Mouse (Mus musculus) heart, postnatal 25 days (tissue): ENCODE data around the gene Il9. TPM values are rescaled to one million over a fixed set of nuclear protein-coding genes. Genes with fewer than 3 reads are reported as not detected.

Experiments
- DNase-seq: peaks from one replicate; pipeline ENCODE4 v3.0.0; 2022; ENCODE audit warnings: low spot score
- intact Hi-C: fragments of 180-260 bp; cut with DNase I; formaldehyde crosslinking; loops from one replicate; pipeline ENCODE4 v1.15.1; 2025
- total RNA-seq, 2 experiments: library from RNA; stranded (reverse); gene quantifications; 2 replicates each; pipeline ENCODE4 v1.2.3; 2021

The Il9 gene
- total RNA-seq, 2 experiments from 2014 or later, result not detected

DNA sequence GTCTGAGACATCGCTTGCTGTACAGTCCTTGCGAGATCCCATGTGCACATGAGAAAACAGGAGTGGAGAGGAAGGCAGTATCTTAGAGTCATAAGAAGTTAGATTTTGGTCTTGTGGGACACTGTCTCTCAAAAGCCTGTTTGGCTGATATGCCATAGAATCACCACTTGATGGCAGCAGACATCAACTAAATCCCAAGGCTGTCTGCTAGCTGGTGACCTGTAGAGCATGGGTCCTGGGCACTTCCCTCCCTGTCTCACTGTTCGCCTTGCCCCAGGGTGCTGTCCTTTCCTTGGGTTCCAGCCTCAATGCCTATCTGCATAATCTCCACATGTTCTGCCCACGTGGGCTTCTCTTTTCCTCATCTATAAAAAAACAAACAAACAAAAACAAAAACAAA is 6.7 kb downstream of the Il9 start:
- DNase-seq, result no peak
- intact Hi-C loops, result loop anchor here (2.0 to 5.0 kb wide), 4 partner anchors 77 to 793 kb away; no protein-coding TSS in a partner anchor

DNA sequence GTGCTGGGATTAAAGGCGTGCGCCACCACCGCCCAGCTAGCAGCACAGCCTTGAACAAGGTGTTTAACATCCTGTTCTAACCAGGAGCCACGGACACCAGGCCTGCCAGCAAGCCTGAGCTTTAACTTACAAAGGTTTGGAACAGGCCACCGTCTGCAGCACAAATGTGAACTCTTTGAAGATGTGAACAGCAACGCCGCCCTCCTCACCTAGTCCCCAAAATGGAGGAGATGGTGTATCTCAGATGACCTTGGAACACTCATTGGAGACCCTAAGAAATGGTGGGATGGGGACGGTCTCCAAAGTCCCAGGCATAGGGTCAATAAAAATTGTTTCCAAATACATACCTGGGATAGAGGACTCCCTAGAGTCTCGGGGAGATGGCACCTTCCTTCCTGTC is 9.4 kb downstream of the Il9 start:
- intact Hi-C loops, result no loop called here
- no peak for DNase-seq

DNA sequence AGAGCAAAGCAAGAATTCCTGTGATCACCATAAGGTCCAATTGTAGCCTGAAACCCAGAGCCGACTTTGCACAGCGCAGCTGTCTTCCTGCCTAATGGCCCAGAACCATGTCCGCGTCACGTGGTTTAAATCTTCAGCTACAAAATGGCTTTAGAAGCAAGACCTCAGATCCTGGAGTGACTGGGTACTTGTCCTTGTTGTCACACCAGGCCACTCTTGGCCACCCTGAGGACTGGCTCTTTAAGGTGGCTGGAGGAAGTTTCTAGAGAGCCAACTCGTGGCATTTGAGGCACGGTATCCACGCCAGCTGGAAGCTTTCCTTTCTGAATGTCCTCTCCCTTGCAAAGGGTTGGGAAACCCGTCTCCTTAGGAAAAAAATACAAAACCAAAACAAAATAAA is 10.1 kb downstream of the Il9 start:
- intact Hi-C loops, result no loop called here
- DNase-seq, result no peak

DNA sequence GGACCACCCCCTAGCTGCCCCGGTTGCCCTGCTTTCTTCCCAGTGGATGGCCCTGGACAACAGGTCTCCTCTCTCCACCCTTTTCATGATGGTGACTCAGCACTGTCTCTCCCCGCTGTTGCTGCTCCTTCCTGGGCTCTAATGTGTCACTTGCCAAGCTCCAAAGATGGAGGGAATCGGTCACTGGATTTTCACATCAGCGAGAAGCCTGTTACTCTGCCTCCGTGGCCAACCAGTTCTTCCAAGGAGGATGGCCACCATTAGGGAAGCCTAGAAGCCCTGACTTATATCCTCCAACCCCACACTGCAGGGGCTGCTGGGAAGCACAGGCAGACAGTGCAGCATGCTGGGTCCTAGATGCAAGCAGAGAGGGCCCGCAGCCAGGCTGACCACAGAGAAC is 10.8 kb downstream of the Il9 start:
- DNase-seq, result no peak
- intact Hi-C loops, result no loop called here

DNA sequence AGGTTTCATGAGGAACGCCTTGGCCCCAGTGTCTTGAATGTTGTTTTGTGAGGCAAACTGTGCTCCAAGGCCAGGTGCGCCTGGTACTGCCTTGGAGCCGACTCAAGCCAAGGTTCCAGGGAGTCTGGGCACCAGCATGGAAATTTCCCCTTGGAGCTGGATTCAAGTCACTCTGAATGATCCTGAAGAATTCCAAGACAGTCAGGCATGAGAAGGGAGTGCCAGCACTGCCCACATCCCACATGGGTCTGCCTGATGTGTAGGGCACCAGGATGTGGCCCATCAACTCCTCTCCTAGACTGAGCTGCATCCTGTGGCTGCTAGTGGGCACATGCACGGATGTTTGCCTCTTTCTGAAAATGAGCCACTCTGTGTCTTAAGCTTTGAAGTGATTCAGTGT is 13.5 kb downstream of the Il9 start:
- intact Hi-C loops, result no loop called here
- DNase-seq, result no peak

DNA sequence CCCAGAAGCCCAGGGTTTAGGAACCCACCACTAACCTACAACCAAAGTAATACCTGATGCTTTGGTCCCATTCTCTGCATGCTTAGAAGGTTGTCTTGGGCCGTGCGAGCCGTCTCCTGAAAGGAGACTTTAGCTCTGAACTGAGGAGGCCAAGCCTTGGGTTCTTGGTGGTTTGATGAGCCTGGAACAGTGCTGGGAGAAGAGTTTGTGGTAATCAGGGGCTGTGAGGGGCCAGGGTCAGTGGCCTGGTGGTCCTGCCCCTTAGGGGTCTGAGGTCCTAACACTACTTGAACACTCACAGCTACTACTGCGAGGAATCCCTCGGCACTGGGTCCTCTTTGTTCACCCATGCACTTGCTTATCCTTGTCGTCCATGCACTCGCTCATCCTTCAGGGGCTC is 14.3 kb downstream of the Il9 start:
- DNase-seq, result no peak
- intact Hi-C loops, result no loop called here

DNA sequence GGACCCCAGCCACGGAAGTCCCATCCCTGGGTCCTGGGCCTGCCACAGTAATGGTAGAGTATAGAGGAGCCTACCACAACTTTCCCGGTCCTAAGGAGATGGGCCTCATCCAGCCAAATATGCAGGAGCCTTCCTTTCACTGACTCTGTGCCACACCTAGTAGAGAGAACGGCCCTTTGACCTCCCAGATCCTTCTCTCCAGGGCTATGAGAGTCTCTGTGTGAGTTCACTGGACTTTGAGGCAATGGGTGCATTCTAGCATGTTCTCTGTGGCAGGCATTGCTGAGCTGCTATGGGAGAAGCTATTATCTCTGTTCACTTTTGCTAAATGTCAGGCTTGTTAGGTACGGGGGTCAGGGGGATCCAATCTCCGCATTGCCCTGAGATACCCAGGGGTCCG is 18.3 kb downstream of the Il9 start:
- no peak for DNase-seq
- intact Hi-C loops, result no loop called here

DNA sequence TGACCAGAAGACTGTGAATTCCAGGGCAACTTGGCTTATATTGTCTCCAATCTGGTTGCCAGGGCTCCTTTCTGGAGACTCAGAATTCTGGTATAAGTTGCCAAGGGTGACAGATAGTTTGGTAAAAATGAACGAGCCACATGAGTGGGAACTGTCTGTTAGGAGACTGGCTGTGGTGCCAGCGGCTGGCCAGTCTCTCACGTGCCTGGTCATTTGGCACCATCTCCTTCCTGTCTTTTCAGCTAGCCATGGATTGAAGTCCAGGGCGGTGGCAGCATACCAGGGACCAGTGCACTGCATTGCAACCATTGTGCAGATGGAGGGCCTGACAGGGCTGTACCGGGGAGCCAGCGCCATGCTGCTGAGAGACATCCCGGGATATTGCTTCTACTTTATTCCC is 18.8 kb downstream of the Il9 start:
- DNase-seq, result no peak
- intact Hi-C loops, result no loop called here

DNA sequence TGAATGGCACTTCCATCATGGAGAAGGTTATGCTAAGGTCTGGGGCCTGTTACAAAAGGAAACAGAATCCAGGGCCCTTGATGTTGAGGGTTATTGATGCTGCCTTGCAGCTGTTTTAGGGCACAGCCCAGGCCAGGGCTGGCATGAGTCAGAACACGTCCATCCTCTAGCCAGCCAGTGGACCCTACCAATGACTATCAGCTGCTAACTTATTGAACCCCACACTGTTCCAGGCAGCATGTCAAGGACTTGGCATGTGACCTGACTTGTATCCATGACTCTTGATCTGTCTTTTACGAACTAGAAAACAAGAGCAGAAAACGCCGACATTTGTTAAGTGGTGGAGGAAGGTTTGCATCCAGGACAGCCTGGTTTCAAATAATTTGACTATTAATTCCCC is 19.3 kb downstream of the Il9 start:
- no peak for DNase-seq
- intact Hi-C loops, result no loop called here

DNA sequence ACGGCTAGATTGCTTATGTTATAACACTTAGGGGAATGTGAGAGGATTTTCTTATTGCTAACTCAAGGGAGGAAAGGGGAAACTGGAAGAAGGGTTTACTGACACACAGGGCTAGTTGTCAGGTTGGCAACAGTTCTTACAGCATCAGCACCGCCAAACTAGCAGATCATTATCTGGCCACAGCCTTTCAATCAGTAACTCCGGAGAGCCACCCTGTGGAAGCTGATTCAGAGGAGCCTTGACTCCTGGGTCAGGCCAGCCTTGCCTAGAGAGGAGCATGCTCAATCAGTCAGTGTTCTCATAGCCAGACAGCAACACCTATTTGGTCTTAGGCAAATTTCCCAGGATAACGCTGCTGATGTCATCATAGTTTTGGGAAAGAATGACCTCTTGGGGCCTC is 20.6 kb downstream of the Il9 start:
- DNase-seq, result no peak
- intact Hi-C loops, result no loop called here

DNA sequence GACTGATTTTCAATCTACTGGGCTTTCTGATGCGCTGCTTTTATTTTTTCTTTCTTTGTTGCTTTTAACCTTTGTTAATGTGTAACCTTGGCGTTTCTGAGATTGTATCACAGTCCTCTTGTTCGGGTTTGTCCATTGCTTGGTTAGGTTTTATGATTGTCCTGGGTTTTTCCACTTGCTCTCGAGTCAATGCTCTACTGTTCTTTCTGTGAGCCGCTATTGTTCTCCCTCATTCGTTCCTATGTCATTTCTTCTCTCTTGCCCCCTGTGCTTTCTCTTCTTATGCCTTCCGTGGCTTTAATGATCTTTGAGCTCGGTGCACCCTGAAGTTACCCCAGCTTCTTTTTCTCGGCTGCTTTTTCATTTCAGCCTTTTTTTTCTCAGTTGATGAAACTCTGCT is 24.0 kb downstream of the Il9 start:
- intact Hi-C loops, result no loop called here

DNA sequence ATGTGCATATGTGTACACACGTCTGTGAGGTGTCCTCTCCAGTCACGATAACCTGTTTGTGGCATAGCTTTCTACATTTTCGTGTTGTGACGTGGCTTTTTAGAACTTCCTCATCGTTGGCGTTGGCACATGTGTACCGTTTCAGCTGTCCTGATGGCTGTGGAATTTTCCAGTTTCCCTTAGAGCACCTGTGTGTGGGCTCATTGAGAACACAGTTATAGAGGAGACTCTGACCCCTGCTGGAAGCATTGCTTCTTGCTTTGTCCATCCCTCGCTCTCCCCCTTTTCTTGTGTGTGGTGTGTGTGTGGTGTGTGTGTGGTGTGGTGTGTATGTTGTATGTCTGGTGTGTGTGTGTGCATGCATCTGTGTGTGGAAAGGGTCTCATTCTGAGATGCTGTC is 32.0 kb downstream of the Il9 start:
- intact Hi-C loops, result no loop called here
- DNase-seq, result no peak

More for the DNA sequence above, 24.0 kb downstream of the Il9 start:
- no peak for DNase-seq

DNA sequence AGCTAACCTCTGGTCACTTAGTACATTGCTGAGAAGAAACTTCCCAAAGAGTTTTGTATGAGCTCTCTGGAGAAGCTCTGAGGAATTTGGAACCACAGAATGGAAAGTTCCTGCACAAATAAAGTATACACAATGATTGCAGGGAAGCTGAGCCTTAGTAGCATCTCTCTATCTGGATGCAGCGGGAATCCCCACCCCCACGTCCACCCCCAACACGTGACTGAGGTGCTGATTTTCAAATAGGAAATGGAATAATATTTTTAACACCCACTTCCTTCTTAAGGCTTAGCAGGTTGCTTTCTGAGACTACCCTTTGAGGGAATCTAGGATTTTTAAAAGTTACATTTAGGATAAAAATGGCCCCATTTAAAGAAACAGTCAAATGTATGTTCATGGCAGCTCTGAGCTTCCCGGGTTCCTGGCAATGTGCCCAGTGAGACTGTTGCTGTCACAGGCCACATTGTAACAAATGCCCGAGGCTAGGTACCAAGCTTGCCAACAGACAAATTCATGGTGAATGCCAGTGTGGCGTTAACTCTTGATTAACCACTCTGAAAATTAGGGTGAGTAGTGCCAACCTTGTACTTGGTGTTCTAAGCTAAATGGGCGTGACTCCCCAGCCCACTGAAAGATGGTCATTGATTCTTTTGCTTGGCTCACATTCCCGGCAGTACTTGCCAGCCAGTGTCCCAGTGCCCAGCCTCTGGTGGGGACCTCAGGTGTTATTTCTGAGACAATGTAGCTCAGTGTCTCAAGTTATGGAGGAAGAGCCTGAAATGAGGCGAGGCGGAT is 32.6 kb downstream of the Il9 start:
- intact Hi-C loops, result no loop called here
- no peak for DNase-seq

DNA sequence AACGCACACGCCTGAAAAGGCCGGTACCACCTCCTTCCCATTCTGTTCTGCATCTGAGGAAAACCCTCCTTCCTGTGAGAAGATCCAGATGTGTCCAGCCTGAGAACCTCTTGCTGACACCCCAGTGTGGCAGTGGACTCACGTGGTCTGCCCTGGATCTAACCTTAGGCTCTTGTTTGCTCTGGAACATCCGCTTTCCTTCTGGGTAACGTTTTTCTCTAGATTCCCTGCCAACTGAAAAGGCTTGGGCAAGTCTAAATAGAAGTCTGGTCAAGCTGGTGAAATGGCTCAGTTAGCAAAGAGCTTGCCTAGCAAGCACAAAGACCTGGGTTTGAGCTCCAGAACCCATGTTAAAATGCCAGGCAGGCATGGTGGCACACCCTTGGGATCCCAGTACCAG is 37.0 kb downstream of the Il9 start:
- no peak for DNase-seq
- intact Hi-C loops, result no loop called here

DNA sequence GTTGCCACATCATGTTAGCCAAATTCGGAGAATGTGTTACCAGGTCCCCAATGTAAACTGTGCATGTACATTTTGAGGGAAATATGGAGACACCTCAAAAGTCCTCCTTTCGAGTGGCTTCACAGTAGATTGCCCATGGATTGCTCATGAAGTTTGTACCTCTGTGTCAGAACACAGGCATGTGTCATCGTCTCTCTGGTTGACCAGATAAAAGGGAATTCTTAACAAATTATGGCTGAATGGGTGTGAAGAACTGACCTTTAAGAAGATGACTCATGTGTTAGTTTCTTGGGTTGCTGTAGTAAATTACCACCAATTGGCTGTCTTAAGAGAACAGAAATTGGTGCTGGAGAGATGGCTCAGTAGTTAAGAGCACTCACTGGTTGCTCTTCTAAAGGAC is 37.9 kb downstream of the Il9 start:
- intact Hi-C loops, result no loop called here
- no peak for DNase-seq

DNA sequence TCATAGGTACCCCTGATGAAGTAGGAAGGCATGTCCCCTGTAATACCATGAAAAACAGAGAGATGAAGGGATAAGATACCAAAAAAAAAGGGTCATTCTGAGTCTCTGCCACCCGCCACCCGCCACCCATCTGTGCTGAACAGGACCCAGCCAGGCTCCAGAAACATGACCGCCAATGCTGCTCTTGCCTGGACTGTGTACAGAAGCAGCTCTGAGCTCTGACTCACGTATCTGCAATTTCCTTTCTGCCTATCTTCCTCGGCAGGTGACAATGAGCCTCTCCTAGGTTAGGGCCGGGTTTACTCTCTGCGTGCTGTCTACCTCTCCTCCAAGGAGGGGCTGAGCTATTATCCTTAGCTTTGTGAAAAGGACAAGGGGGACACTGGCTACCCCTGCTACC is 38.6 kb downstream of the Il9 start:
- intact Hi-C loops, result no loop called here
- DNase-seq, result no peak

DNA sequence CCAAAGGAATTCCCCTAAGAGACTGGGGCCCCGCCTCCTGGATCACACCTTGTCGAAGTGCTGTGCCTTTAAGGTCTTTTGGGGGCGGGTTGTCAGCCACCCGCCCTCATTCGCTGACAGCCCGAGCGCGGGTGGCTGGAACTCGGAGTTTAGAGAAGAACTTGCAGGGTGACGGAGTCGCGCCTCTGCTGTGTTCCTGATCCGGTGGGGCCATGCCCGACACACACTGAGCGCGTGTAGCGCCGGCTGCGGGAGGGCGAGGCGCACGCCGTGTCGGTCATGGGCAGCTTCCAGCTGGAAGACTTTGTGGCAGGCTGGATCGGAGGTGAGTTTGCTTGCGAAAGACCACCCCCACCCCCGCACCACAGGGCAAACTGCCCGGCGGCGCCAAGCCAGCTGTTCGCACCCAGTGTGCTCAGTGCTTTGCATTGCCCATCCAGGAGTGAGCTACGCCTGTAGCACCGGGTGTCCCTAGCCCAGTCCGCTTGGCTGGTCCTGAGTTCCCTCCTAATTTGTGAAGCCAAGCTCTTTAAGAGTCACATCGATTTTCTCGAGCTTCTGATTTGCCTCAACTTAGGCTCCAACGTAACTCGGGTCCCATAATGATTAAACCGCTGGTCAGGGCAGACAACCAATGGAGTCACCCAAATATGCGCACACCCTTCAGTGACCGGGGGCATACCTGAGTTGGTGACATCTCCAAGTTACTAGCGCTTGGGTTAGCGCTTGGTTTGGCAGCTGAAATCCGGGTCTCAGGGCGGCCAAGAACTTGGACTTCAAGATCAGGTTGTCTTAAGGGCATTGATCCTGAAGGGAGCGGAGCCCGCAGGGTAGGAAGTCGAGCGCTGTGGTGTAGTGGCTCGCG is 43.6 kb downstream of the Il9 start, which contains the start of gene Slc25a48:
Gene Slc25a48 (plus strand): TSS at position 145 of the 865 bp plus-strand sequence.
- DNase-seq, result no peak
- intact Hi-C loops, result no loop called here

DNA sequence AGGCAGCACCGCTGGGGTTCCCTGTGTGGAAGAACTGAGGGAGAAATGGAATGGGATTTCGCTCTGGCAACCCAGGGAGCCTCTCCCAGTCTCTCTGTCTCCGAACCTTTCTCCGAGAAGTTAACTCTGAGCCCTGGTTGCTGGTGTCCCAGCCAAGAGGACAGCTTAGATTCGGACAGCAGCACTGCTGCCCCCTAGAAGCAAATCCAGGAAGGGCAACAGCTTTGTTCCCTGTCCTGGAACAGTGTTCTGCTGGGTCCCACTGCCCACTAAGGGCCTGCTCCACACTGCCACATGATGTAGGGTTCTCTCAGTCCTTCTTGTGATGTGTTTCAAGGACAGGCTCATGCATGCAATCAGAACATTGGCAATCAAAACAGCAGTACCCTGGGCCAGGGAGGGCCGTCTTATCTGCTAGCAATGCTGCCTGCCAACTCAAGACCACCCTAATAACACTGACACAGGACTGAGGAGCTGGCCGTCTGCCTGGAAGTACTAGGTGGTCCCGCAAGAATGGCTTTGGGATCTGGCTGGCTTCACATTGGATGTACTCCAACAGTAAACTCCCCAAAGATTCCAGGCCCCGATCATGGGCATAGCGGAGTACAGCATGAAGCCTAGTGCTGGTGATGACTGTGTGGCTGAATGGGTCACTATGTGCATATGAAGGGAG is 46.3 kb downstream of the Il9 start:
- no peak for DNase-seq
- intact Hi-C loops, result no loop called here

DNA sequence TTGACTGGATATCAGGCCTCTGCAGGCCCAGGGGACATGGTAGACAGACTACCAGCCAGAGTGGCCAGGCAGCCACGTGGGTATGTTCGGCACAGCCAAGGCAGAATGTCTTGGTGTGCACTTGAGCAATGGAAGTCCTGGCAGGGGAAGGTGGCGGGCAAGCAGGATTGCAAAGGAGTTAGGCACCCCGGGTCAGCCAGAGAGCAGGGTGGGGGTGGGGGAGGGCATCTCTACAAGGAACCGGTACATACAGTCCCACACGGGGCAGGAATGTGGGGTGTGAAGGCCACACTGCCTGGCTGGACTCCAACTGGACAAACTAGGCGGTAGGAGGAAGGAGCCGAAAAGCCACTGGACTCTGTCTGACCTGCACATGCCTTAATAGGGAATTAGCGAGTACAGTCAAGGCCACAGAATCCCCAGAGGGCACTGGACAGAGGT is 47.7 kb downstream of the Il9 start:
- intact Hi-C loops, result no loop called here
- no peak for DNase-seq

DNA sequence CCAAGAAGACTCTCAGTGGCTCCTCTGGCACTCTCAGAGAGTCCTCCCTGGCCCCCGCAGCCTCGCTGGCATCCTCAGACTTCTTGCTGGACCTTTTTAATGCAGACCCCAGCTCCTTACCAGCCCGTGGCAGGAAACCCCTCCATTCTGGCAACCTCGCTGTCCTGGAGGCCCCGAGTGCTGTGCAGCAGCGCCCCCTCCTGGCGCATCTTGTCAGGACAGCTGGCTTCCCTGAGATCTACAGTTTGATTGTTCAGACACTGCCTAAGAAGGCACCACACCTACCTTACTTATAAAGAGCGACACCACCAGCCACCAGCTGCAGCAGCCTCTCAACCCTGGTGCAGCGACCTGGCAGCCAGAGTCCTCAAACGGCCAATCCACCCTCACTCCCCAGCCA is 48.6 kb downstream of the Il9 start:
- intact Hi-C loops, result no loop called here

DNA sequence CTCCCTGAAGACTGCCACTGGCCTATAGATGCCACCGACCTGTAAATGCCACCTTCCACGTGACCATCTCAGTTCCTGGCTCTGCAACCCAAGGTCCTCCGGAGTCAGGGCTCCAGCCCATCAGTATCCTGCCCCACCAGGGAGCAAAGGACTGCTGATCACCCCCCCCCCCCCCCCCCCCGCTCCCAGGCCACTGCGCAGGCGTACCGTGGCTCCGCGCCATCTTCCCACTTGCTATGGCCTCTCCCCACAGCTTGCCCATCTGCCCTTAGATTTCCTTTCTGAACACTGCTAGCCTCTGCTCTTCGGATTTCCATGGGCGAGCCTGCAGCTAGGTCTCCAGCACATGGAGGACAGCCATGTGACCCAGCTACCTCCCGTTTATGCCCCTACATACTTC is 49.5 kb downstream of the Il9 start:
- intact Hi-C loops, result no loop called here

More for the DNA sequence above, 48.6 kb downstream of the Il9 start:
- DNase-seq, result no peak

More for the DNA sequence above, 49.5 kb downstream of the Il9 start:
- DNase-seq, result no peak
